Mouse (Mus musculus) right cerebral cortex, postnatal 4 days (tissue): Measurements from ENCODE around the gene Tra2a.
"Not testable (repeated sequence)": the region's sequence is repeated elsewhere in the genome, so short reads cannot be mapped to it uniquely, and the experiment has no call there.

Experiments used
- DNase-seq: peaks from one replicate; pipeline ENCODE4 v3.0.0-alpha.2; 2022

The Tra2a gene

GRCm38 (mm10) chr6:49263847-49264243 is at the start of gene Tra2a:
Gene Tra2a (minus strand): TSS chr6:49264033.
- DNase-seq: peak; percentile 94

GRCm38 (mm10) chr6:49298286-49298685 is 34.5 kb upstream of the Tra2a start:
- no peak for DNase-seq

- DNase-seq: peak; percentile 8
These were observed 18.3 kb upstream of the Tra2a start for GRCm38 (mm10) chr6:49282122-49282521.

- no peak for DNase-seq
These were observed 17.1 kb upstream of the Tra2a start for GRCm38 (mm10) chr6:49280942-49281341.

GRCm38 (mm10) chr6:49275296-49275695 is 11.5 kb upstream of the Tra2a start:
- DNase-seq: no peak

GRCm38 (mm10) chr6:49274416-49275091 is 10.7 kb upstream of the Tra2a start:
- DNase-seq: no peak

- DNase-seq: no peak
These were observed 10.1 kb upstream of the Tra2a start for GRCm38 (mm10) chr6:49273934-49274333.

- DNase-seq: no peak
These were observed 9.0 kb upstream of the Tra2a start for GRCm38 (mm10) chr6:49272863-49273262.

- DNase-seq: no peak
These were observed 8.0 kb upstream of the Tra2a start for GRCm38 (mm10) chr6:49271815-49272214.

GRCm38 (mm10) chr6:49269923-49270322 is 6.1 kb upstream of the Tra2a start:
- DNase-seq: no peak

- peak; percentile 84 for DNase-seq
These were observed 5.4 kb upstream of the Tra2a start for GRCm38 (mm10) chr6:49269200-49269599.

GRCm38 (mm10) chr6:49267686-49268085 is 3.9 kb upstream of the Tra2a start:
- DNase-seq: no peak

- DNase-seq: not testable (repeated sequence)
These were observed 1.4 kb upstream of the Tra2a start for GRCm38 (mm10) chr6:49265207-49265606.

GRCm38 (mm10) chr6:49264446-49264845 is 613 bp upstream of the Tra2a start:
- not testable (repeated sequence) for DNase-seq

- peak; percentile 44 for DNase-seq
These were observed 569 bp downstream of the Tra2a start for GRCm38 (mm10) chr6:49263081-49263846.

- DNase-seq: no peak
These were observed 1.4 kb downstream of the Tra2a start for GRCm38 (mm10) chr6:49262421-49262820.

GRCm38 (mm10) chr6:49259711-49260110 is 4.1 kb downstream of the Tra2a start:
- DNase-seq: no peak

- no peak for DNase-seq
These were observed 6.0 kb downstream of the Tra2a start for GRCm38 (mm10) chr6:49257880-49258279.

- no peak for DNase-seq
These were observed 11.6 kb downstream of the Tra2a start for GRCm38 (mm10) chr6:49252207-49252606.

GRCm38 (mm10) chr6:49251199-49251598 is 12.6 kb downstream of the Tra2a start:
- no peak for DNase-seq

GRCm38 (mm10) chr6:49247246-49247645 is 16.6 kb downstream of the Tra2a start:
- DNase-seq: no peak

- no peak for DNase-seq
These were observed 21.5 kb downstream of the Tra2a start for GRCm38 (mm10) chr6:49242331-49242730.

- no peak for DNase-seq
These were observed 22.3 kb downstream of the Tra2a start for GRCm38 (mm10) chr6:49241562-49241961.

GRCm38 (mm10) chr6:49236331-49236730 is 27.5 kb downstream of the Tra2a start:
- DNase-seq: peak; percentile 100
